Mouse (Mus musculus): ENCODE data around the gene Rps13.

- TF ChIP-seq CTCF (IDR thresholded peaks at IDR 0.05; ENCODE audit: insufficient read depth, low read length) (peak; percentile 46), POLR2A (IDR thresholded peaks at IDR 0.05; ENCODE audit: borderline replicate concordance, extremely low read depth, low read depth, low read length) (no peak)
Observed at GRCm38 (mm10) chr7:116336226-116336625, 2.2 kb upstream of the Rps13 start.

Measured in lung, adult 2 months (tissue).